Mouse (Mus musculus) liver, embryonic 14.5 days (tissue): ENCODE measurements around the gene Txk. TPM values are rescaled to one million over a fixed set of nuclear protein-coding genes. Genes with fewer than 3 reads are reported as not detected.

ENCODE experiments used
- ATAC-seq: fragments of 200-750 bp; cut with Nextera tagmentation; 2 replicates; pipeline ENCODE4 v1.8.0; 2017; ENCODE audit warnings: moderate number of reproducible peaks, mild to moderate bottlenecking, moderate library complexity; ENCODE audit not compliant: insufficient read depth
- DNase-seq, 3 experiments: peaks; one replicate each; pipeline ENCODE4 v3.0.0-alpha.2; 2012 to 2013; ENCODE audit warnings: low read depth in 3 of 3, low spot score in 3 of 3
- H3K27ac ChIP-seq: fragments of 300-500 bp; sonication (generic); 2 replicates; pipeline ENCODE4 v1.5.1; 2014; ENCODE audit warnings: moderate library complexity, mild to moderate bottlenecking, control low read depth, inconsistent platforms
- H3K27me3 ChIP-seq: fragments of 300-500 bp; sonication (generic); 2 replicates; pipeline ENCODE4 v1.6.1; 2014; ENCODE audit warnings: mild to moderate bottlenecking, low read length, moderate library complexity; ENCODE audit not compliant: control insufficient read depth, insufficient read depth
- H3K36me3 ChIP-seq: fragments of 300-500 bp; sonication (generic); replicated peaks from 2 replicates; pipeline ENCODE4 v1.6.1; 2014; ENCODE audit warnings: low read depth; ENCODE audit not compliant: control insufficient read depth, insufficient read depth
- H3K4me1 ChIP-seq, 2 experiments: fragments of 200-500 bp in 1 of 2; fragments of 300-500 bp in 1 of 2; sonication (generic) in 1 of 2; replicated peaks; 2 replicates each; pipeline ENCODE4 v1.6.1; 2012 to 2014; ENCODE audit warnings: antibody characterized with exemption in 1 of 2, inconsistent platforms in 1 of 2, low read length in 1 of 2; ENCODE audit not compliant: control insufficient read depth in 2 of 2, insufficient read depth in 2 of 2
- H3K4me2 ChIP-seq: fragments of 300-500 bp; sonication (generic); 2 replicates; pipeline ENCODE4 v1.6.1; 2014; ENCODE audit warnings: low read depth, mild to moderate bottlenecking, control low read depth, moderate library complexity
- H3K4me3 ChIP-seq, 2 experiments: fragments of 200-500 bp in 1 of 2; fragments of 300-500 bp in 1 of 2; sonication (generic) in 1 of 2; 2 replicates each; pipeline ENCODE4 v1.5.1; 2012 to 2014; ENCODE audit warnings: low read depth in 2 of 2, low read length in 2 of 2, mild to moderate bottlenecking in 2 of 2, control low read depth in 1 of 2, inconsistent platforms in 1 of 2, moderate library complexity in 1 of 2; ENCODE audit not compliant: insufficient read depth in 1 of 2
- H3K9ac ChIP-seq: fragments of 300-500 bp; sonication (generic); replicated peaks from 2 replicates; pipeline ENCODE4 v1.6.1; 2014; ENCODE audit warnings: mild to moderate bottlenecking, control low read depth, moderate library complexity
- H3K9me3 ChIP-seq: fragments of 300-500 bp; sonication (generic); 2 replicates; pipeline ENCODE4 v1.6.1; 2016; ENCODE audit warnings: low read length, mixed read lengths; ENCODE audit not compliant: control insufficient read depth
- CTCF ChIP-seq: IDR thresholded peaks from 2 replicates; pipeline ENCODE4 v1.5.1; 2016; ENCODE audit warnings: antibody characterized with exemption, low read depth, control low read depth
- EP300 ChIP-seq: IDR thresholded peaks from 2 replicates; pipeline ENCODE4 v1.6.1; 2016; ENCODE audit warnings: antibody characterized with exemption, low read depth
- WGBS: fragments of 180-500 bp; shearing (Covaris S2); extraction: QIAGEN DNeasy Blood & Tissue Kit; methylation state at CpG from one replicate; pipeline ENCODE4 v1.1.7; 2014; ENCODE audit not compliant: insufficient replicate concordance; 5-methylcytosine and 5-hydroxymethylcytosine counted together
- polyA plus RNA-seq, 2 experiments: library from polyadenylated mRNA; depleted of rRNA in 1 of 2; stranded (reverse) in 1 of 2; unstranded in 1 of 2; fragments of >200 nt; fragmentation: Nextera tagmentation in 1 of 2; extraction: Ambion mirVana in 1 of 2; gene quantifications; 2 replicates each; pipeline versions ENCODE4 v1.2.1 to v1.2.3; 2012 to 2014

Txk gene
- polyA plus RNA-seq, 2 experiments: 0.01 TPM; not detected in 1

GRCm38 (mm10) chr5:72666428-72666827, 86.1 kb downstream of the Txk start:
- Histone ChIP-seq H3K27ac (no peak overlapping the region), H3K9me3 (no peaks in the 10 kb centered on the region), H3K4me2 (no peak overlapping the region), H3K36me3 (no peaks in the 10 kb centered on the region), H3K27me3 (no peaks in the 10 kb centered on the region), H3K4me1 (peaks cover 0 to 3% of the 10 kb centered on the region in 2 experiments; a peak in 2 of 4 replicates), H3K9ac (no peak overlapping the region), H3K4me3 (no peak overlapping the region)
- no peak for DNase-seq
- ATAC-seq: no peak
- TF ChIP-seq EP300: no peak
- TF ChIP-seq CTCF: no peak
- WGBS: 63% methylated on average over 7 of the region's 7 CpGs

- ATAC-seq (no peak), DNase-seq (no peak)
- H3K9me3 ChIP-seq: no peaks in the 10 kb centered on the region
Measured at GRCm38 (mm10) chr5:72665281-72665680, 87.3 kb downstream of the Txk start.

DNA sequence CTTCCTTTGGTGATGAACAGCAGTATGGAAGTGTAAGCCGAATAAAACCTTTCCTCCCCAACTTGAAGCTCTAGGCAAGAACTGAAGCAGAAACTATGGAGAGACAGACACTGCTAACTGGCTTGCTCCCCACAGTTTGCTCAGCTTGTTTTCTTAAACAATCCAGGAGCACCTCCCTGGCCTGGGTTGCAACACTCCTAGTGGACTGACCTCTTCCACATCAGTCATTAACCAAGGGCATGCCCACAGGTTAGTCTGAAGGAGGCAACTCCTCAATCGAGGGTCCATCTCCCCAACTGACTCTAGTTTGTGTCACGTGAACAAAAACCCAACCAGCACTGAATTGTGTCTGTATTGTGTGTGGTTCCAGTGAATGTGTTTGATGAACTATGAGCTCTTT, 87.7 kb downstream of the Txk start:
- H3K9me3 ChIP-seq: no peaks in the 10 kb centered on the region
- DNase-seq: no peak
- TF ChIP-seq EP300 (no peak), CTCF (no peak)
- WGBS: 25% methylated on average over 3 of the region's 3 CpGs
- no peaks in the 10 kb centered on the region for H3K27me3 ChIP-seq
- H3K4me2 ChIP-seq: no peak overlapping the region
- ATAC-seq: peak; percentile 37; the same call in 1 of the 2 replicates
- no peaks in the 10 kb centered on the region for H3K36me3 ChIP-seq
- H3K9ac ChIP-seq: no peak overlapping the region
- no peak overlapping the region for H3K4me3 ChIP-seq
- H3K27ac ChIP-seq: no peak overlapping the region
- H3K4me1 ChIP-seq: peaks cover 0 to 11% of the 10 kb centered on the region in 2 experiments; a peak in 3 of 4 replicates

More at GRCm38 (mm10) chr5:72665281-72665680, 87.3 kb downstream of the Txk start:
- TF ChIP-seq CTCF (peak; percentile 82), EP300 (no peak)
- no peak overlapping the region for H3K27ac ChIP-seq
- no peaks in the 10 kb centered on the region for H3K27me3 ChIP-seq
- H3K4me2 ChIP-seq: no peak overlapping the region
- H3K36me3 ChIP-seq: no peaks in the 10 kb centered on the region
- H3K4me1 ChIP-seq: peaks cover 0 to 11% of the 10 kb centered on the region in 2 experiments; a peak in 3 of 4 replicates
- no peak overlapping the region for H3K9ac ChIP-seq
- 17% methylated on average over 5 of the region's 5 CpGs for WGBS
- no peak overlapping the region for H3K4me3 ChIP-seq

GRCm38 (mm10) chr5:72664126-72664525, 88.5 kb downstream of the Txk start:
- WGBS: 70% methylated on average over 5 of the region's 5 CpGs
- Histone ChIP-seq H3K27ac (no peak overlapping the region), H3K9me3 (no peaks in the 10 kb centered on the region), H3K27me3 (no peaks in the 10 kb centered on the region), H3K4me2 (no peak overlapping the region), H3K4me3 (no peak overlapping the region), H3K36me3 (no peaks in the 10 kb centered on the region), H3K9ac (no peak overlapping the region), H3K4me1 (peaks cover 0 to 11% of the 10 kb centered on the region in 2 experiments; a peak in 3 of 4 replicates)
- ATAC-seq: no peak
- TF ChIP-seq EP300 (no peak), CTCF (no peak)
- DNase-seq: no peak

- no peak for TF ChIP-seq CTCF
- no peak for TF ChIP-seq EP300
- ATAC-seq (peak; percentile 28; the same call in 1 of the 2 replicates), DNase-seq (no peak)
- Histone ChIP-seq H3K9me3 (no peaks in the 10 kb centered on the region), H3K27me3 (no peaks in the 10 kb centered on the region), H3K4me3 (no peak overlapping the region), H3K4me1 (peaks cover 0 to 11% of the 10 kb centered on the region in 2 experiments; a peak in 3 of 4 replicates), H3K36me3 (no peaks in the 10 kb centered on the region), H3K27ac (no peak overlapping the region), H3K4me2 (no peak overlapping the region), H3K9ac (no peak overlapping the region)
- WGBS: 52% methylated on average over 6 of the region's 6 CpGs
Measured at GRCm38 (mm10) chr5:72661051-72661781, 91.4 kb downstream of the Txk start.
